Mouse (Mus musculus): Measurements from ENCODE around the gene E4f1.

E4f1 gene

DNA sequence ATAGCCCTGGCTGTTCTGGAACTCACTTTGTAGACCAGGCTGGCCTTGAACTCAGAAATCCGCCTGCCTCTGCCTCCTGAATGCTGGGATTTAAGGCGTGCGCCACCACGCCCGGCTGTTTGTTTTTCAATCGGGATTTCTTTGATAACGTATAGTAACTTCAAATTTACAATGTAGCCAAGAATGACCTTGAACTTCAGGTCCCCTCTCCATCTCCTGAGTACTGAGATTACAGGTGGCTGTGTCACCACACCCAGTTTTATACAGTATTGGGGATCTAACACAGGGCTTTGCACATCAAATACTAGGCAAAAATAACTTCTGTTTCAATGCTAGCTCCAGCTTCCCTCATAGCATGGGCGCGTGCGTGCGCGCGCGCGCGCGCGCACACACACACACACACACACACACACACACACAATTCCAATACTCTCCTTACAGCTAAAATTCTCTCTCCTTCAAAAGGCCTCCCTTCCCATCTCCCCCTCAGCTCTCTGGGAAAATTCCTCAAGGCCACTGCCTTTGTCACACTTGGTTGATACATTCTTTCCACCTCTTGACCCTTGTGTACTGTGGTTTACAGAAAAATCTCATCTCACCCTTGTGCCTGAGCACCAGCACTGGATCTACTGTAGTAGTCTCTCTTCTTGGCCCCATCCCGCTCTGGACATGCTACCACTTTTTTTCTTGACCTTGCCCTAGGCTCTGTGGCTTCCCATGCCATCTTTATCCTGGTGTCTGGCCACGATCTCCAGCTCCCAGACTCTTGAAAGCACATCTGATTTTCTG is 11.1 kb upstream of the E4f1 start:
- in situ Hi-C loops (cut with MboI, MseI): no loop called here

GRCm38 (mm10) chr17:24480201-24480826 is 10.2 kb upstream of the E4f1 start:
- in situ Hi-C loops (cut with MboI, MseI): no loop called here

DNA sequence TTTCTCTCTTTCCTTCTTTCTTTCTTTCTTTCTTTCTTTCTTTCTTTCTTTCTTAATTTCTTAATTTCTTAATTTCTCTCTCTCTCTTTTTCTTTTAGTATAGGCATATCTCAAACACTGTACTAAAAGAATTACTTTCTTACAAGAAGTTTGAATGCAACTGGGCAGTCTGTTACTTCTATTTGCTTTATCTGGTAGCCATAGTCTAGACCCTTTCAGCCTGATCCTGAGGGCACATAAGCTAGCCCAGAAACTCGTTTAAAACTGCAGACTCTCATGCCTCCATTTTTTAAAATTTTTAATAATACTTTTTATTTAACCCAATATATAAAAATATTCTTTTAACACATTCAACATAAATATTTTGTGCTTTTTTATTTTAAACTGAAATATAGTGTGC is 9.3 kb upstream of the E4f1 start:
- in situ Hi-C loops (cut with MboI, MseI): no loop called here

DNA sequence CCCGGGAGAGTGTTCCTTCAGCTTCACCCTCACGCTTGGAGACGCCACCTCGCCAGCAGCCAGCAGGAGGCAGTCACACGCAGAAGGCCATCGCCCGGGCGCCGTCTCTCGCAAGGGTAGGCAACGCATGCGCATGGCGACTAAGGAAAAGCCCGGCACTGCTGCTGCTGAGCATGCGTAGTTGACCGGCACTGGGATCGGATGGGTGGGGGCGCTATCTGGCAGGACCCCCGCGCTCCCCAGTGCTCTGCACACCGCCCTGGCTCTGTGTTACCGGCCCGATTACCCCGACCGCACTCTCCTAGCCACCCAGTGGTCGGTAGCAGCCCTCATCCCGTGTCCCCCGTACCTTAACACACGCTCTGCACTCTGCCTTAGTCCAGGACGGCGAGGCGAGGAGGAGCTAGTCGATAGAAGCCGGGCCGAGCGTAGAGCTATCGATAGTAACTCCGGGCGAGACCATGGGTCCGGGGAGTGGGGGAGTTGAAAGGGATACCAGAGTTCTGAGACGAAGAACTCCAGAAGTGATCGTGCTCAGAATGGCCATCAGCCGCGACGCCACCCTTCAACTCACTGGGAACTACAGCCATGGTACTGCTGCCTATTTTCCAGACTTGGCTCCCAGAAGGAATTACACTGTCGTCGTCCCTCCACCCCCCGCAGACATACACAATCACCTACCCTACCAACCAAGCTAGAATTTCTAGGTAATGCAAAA is 8.7 kb upstream of the E4f1 start, which contains the start of gene Mlst8:
TSS of gene Mlst8 (minus strand) at position 416 of the 718 bp plus-strand sequence.
- in situ Hi-C loops (cut with MboI, MseI): no loop called here

DNA sequence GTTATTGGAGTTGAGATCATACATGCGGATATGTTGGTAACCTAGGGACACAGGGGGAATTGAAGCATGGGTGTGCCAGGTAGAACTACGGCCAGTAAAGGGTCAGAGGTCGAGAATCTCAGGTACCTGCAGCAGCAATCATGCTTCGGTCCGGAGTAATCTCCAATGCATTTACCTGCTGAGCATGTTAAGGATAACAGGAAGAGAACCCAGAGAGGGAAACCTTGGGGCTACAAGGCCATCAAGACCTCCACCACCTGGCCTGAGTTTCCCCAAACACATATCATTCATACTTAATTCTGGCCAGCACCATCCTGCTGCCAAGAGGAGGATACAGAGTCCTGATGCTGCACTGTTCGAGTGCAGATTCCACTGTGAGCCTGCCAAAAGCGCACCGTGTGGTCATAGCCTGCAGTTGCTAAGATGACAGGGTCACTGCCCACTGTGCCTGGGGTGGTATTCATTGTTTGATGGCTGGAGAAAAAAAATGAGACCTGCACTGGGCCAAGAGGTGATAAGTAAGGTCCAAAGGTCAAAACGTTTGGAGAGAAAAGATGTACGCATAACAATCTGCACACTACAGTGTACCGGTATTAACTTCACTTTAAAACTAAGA is 8.0 kb upstream of the E4f1 start:
- in situ Hi-C loops (cut with MboI, MseI): no loop called here

GRCm38 (mm10) chr17:24477053-24477984 is 7.2 kb upstream of the E4f1 start:
- in situ Hi-C loops (cut with MboI, MseI): no loop called here

DNA sequence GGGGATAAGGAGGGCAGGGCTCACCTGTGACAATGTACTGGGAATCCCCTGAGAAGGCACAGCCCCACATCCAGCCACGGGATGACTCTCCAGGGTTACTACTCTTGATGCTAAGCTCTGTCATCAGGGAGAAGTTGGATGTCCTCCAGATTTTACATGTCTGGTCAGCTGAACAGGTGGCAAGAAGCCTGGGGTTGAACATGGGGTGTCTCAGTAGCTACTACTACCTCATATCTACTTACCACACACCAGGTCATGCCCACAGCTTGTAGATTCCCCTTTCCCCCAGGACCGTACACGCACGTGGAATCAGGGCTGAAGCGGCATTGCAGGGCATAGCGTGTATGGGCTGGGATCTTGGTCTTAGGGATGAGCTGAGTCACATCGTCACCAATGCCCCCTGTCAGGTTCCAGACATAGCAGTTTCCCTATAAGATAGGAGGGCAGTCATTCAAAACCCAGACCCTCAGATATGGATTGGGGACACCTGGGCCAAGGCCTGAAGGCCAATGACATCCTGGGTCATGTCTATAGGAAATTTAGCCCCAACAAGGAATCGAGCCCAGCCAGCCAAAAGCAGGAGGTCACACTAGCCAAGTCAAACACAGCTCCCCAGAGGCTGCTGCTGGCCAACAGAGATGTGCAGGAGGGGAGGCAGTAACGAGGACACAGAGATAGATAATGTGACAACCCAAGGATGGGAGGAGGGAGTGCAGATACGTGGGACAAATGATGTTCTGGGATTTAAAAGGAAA is 6.1 kb upstream of the E4f1 start:
- in situ Hi-C loops (cut with MboI, MseI): no loop called here

DNA sequence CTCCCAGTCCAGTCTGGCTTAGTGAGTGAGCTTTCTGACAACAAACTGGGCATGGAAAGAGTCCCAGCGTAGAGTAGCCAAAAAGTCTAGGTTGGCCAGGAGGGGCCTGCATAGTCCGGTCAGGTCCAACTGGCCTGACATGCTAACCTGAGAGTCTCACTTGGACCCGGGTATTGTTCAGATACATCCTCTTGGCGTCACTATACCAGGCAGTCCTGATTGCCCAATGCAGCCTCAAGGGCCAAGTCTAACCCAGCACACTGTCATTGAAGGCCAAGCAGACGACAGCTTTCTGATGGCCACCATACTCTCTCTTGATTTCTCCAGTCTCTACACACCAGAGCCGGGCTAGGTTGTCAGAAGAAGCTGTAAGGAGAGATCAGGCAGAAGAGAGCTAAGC is 5.5 kb upstream of the E4f1 start:
- in situ Hi-C loops (cut with MboI, MseI): no loop called here

DNA sequence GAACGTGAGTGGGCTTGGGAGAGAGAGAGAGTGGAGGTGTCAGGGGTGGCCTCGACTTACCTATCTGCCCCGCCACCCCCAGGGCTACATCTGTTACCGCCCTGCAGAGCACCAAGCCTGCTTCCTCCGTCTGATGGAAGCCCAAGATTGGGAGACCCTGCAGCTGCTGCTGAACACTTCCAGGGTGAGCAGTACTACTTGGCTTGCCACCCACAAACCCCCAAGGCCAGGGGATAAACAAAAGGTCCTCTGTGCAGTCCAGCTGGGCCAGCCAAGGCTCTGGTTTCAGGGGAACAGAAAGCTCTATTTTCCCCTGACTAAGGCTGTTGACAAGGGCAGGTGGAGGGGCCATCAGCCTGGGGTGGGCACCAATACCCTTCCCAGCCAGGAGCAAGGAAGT is 4.4 kb upstream of the E4f1 start:
- in situ Hi-C loops (cut with MboI, MseI): no loop called here

GRCm38 (mm10) chr17:24473612-24474275 is 3.6 kb upstream of the E4f1 start, which contains the start of gene Bricd5:
TSS of gene Bricd5 (plus strand) at chr17:24473884.
- in situ Hi-C loops (cut with MboI, MseI): no loop called here

DNA sequence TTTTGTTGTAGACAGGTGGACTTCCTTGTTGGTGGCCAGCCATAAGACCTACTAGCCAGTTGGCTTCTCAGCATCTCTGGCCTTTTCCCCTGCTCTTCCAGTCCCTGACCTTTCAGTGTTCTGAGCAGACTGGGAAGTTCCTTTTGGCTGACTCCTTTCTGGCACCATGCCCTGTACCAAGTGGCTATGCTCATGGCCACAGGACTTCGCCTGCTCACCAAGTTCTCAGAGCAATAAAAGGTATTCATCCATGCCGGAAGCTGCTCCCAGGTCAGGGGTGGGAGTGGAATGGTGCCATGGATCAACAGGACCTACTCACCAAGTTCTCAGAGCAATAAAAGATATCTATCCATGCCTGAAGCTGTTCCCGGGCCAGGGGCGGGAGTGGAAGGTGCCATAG is 2.4 kb upstream of the E4f1 start:
- in situ Hi-C loops (cut with MboI, MseI): no loop called here

DNA sequence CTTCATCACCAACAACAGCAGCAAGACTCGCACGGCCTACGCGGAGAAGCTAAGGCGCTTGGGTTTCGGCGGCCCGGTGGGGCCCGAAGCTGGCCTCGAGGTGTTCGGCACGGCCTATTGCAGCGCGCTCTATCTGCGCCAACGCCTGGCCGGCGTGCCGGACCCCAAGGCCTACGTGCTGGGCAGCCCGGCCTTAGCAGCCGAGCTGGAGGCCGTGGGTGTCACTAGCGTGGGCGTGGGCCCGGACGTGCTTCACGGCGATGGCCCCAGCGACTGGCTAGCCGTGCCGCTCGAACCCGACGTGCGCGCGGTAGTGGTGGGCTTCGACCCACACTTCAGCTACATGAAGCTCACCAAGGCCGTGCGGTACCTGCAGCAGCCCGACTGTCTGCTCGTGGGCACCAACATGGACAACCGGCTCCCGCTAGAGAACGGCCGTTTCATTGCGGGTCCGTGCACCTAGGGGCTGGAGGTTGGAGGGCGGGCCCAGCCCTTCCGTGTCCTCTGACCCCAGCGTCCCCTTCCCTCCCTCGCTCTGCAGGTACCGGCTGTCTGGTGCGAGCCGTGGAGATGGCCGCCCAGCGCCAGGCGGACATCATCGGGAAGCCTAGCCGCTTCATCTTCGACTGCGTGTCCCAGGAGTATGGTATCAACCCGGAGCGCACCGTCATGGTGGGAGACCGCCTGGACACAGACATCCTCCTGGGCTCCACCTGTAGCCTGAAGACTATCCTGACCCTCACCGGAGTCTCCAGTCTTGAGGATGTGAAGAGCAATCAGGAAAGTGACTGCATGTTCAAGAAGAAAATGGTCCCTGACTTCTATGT is 801 bp upstream of the E4f1 start:
- in situ Hi-C loops (cut with MboI, MseI): no loop called here

DNA sequence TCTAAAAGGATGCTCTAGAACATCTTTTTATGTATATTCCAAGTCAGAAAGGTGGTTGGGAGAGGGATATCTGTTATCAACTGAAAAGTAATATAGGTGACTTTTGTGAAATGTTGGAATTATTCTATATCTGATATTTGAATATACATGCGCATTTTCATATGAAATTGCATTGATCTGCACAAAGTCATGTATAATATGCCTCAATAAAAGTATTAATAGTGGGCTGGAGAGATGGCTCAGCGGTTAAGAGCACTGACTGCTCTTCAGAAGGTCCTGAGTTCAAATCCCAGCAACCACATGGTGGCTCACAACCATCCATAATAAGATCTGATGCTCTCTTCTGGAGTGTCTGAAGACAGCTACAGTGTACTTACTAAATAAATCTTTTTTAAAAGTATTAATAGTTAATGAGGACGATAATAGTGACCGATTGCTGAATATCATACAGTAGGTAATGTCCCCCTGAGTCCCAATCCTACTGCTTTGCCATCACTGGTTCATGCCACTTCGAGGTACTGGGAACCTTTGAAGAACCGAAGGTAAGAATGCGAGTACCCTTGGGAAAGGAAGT is 690 bp downstream of the E4f1 start:
- in situ Hi-C loops (cut with MboI, MseI): no loop called here

- in situ Hi-C loops (cut with MboI, MseI): no loop called here
These were observed 1.4 kb downstream of the E4f1 start for GRCm38 (mm10) chr17:24468636-24469246.

DNA sequence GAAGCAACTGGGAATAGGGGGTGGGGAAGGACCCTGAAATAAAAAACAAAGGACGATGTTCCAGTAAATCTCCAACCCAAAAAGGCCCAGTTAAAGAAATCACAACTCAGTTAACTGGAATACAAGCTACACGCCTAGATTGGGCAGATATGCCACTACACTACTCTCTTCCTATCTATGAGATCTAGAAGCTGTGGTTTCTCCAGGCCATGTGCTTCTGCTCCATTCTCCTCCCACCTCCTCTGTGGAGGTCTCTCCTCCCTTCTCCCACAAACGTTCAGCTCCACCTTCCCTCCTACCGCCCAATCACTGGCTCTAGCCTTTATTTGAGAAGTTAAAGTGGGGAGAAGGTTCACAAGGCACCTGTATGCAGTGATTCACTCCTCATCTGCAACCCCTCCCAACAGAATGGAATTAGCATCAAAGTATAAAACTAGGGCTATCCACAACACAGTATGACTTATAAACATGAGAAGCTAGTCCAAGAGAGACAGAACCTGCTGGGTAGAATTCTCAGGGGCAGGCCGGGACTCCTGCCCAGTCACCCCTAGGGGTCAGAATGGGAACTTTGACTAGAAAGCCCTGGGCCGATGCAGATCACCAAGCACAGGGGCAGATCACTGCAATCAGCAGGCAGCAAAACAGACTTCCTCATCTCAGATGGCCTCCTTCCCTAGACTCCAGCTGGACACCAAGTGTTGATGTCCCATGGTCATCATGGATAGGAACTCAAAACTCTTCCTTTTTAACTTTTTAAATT is 6.6 kb downstream of the E4f1 start:
- in situ Hi-C loops (cut with MboI, MseI): no loop called here

DNA sequence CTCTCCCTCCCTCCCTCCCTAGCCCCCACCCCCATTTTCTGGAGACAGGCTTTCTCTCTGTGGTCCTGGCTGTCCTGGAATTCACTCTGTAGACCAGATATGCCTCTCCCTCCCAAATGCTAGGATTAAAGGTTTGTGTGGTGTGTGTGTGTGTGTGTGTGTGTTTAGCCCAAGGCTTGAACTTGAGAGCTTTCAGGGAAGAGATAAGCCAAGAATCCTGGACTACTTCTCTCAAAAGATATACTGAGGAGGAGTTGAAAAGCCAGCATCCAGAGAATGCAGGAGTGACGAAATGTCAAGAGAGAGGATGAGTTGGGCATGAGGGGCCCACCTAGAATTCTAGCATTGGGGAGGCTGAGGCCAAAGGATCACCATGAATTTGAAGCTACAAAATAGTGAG is 7.2 kb downstream of the E4f1 start:
- in situ Hi-C loops (cut with MboI, MseI): no loop called here

- in situ Hi-C loops (cut with MboI, MseI): no loop called here
These were observed 8.5 kb downstream of the E4f1 start for GRCm38 (mm10) chr17:24461580-24461979.
